Mouse (Mus musculus) gastrocnemius, adult 8-10 months (tissue): Measurements from ENCODE around the gene Ect2l. TPM values are rescaled to one million over a fixed set of nuclear protein-coding genes. Genes with fewer than 3 reads are reported as not detected.

Experiments
- DNase-seq, 2 experiments: peaks; one replicate each; pipeline ENCODE4 v3.0.0; 2022; ENCODE audit warnings: low spot score in 2 of 2
- total RNA-seq, 4 experiments: library from RNA; stranded (reverse); gene quantifications; 2 replicates each; pipeline ENCODE4 v1.2.4; 2022

Gene Ect2l
- total RNA-seq: under 1 TPM in 3 of 4 experiments, not detected in 1; 0.53 to 0.92 (median 0.62) TPM

- no peak for DNase-seq
Measured at GRCm38 (mm10) chr10:18210726-18211125, at the start of gene Ect2l. Gene Ect2l, minus strand, starts transcription at chr10:18210890.

DNA sequence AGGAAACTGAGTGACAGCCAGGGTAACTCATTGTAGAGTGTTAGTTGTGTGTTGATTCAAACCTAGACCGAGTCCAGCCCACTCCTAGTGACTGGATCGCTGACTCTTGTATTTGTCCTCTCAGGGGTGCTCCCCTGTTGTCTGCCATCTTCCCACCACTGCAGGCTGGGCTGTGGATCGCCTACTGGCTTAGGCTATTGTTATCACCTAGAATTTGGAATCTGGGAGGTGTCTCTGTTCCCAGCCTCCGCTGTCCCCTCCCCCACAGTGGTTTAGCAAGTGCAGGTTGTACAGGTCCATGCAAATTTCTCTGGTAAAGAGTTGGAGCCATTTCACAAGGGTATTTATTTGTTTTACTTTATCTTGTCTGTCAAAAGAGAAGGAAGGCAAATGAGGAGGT, 40.7 kb upstream of the Ect2l start:
- DNase-seq: no peak

DNA sequence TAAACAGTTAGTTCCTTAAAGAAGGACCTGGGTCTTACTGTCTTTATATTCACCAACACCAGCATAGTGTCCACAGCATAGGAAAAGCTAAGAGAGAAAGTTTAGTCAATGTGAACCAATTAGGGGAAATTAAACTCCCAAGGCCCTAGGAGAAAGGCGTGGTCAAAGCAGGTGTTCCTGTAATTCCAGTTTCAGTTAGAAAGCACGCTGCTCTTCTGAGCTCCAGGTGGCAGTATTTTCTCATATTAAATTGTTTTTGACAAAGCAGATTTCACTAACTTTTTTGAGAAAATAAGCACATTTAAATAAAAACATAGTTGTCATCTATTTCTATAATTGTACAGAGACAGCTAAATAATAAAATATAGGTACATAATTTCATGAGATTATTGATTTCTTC, 32.9 kb upstream of the Ect2l start:
- DNase-seq: no peak

- peak; percentile 6 to 12 for DNase-seq
Measured at GRCm38 (mm10) chr10:18237191-18237590, 26.5 kb upstream of the Ect2l start.

- no peak for DNase-seq
Measured at GRCm38 (mm10) chr10:18236328-18236927, 25.7 kb upstream of the Ect2l start.

- DNase-seq: peak in 1 of 2 experiments; percentile 5
Measured at GRCm38 (mm10) chr10:18235402-18235747, 24.7 kb upstream of the Ect2l start.

DNA sequence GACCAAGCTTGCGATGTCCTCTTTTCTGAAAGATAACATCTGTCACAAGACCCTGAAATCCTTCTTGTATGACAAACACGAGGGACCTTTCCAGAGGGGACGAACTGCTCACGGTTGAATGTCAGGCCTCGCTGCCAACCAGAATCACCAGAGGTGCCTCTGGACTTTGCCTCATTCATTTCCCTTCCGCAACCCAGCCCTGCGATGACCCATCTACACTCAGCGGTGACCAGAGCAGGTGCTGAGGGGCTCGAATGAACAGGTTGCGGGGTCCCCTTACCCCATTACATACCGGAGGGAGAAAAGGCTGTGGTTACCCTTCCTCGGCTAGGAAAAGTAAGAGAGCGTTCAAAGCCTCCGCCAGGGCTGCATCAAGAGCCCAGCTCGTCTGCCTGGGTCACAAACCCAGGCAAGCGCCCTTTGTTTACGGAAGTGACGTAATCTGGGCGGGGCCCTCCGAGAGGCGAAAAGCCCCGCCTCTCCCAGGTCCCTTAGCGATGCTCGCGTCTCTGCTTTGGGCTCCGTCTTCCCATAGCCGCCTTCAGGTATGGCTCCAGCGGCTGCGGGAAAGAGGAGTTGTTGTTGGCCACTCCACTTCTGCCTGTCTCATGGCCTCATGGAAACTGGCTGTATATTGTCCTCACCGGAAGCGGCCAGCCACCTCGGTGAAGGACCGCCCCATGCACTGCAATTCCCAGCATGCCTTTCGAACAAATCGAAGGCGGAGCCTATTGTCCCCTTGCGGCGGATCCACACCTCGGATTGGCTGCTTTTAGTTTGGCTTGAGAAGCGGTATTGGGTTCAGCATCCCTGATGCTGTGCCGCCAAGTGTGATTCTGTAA, 24.1 kb upstream of the Ect2l start, which contains the start of gene Ccdc28a:
TSS of gene Ccdc28a (minus strand) at position 439 of the 842 bp plus-strand sequence.
- DNase-seq: peak; percentile 89 to 90

DNA sequence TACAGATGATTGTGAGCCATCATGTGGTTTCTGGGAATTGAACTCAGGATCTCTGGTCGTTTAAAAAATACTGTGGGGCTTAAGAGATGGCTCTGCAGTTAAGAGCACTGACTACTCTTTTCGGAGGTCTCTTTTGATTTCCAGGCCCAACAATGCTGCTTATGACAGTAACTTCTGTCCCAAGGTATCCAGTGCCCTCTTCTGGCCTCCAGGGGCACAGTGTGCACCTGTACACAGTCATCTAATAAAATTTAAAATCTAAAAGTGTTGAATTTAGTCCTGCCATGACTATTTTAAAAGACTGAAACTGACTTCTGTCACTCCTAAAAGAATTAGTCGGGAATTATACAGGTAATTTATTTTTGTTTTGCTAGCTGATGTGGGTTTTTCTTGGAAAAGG, 23.2 kb upstream of the Ect2l start:
- no peak for DNase-seq

DNA sequence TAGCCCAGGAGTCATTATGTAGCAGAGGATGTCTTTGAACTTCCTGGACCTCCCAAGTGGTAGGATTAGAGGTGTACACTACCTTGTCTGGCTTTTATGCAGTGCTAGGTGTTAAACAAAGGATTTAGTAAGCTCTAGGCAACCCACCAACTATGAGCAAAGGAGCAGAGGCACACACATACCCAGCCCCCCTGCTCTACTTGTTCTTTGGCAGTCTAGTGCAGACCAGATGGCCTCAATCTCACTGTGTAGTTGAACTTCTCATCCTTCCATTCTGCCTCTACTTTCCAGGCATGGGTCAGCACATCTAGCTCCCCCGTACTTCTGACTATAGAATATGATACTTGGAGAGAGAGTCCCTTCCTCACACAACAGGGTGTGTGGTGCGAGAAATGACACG, 13.7 kb upstream of the Ect2l start:
- DNase-seq: no peak

DNA sequence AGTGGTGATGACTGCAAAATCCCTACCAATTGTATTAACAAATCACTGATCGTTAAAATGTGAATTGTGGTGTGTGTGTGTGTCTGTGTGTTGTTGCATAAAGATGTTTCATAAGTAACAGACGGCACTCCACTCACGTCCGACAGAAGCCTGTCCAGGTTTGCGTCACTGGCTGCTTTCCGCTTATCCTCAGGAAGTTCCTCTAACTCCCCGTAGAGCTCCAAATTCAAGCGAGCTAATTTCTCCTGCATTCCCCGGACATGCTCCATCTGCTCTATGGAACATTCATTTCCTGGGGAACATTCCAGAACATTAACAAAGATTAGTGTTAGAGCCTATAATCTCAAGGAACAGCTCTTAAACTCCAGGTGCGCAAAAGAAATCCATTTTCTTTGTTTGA, 8.7 kb upstream of the Ect2l start:
- no peak for DNase-seq

GRCm38 (mm10) chr10:18214124-18214523, 3.4 kb upstream of the Ect2l start:
- no peak for DNase-seq

GRCm38 (mm10) chr10:18213373-18213772, 2.7 kb upstream of the Ect2l start:
- no peak for DNase-seq

GRCm38 (mm10) chr10:18210119-18210518, 571 bp downstream of the Ect2l start:
- DNase-seq: no peak

DNA sequence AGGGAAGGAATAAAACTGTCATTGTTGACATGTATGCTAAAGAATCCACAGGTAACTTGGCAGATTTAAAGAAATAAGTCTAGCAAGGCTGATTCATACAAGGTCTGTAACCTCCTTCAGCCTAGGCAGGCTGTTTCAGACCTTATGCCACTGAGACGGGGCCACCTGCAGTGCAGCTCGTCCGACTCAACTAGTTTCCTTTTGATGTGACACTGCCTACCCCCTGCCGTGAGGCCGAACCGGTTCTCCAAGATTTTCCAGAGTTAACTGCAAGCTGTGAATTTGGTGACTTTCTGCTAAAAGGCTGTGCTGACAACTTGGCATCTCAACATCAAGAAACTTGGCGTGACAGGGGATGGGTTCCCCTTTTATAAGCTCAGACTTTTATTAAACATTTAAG, 6.6 kb downstream of the Ect2l start:
- no peak for DNase-seq

DNA sequence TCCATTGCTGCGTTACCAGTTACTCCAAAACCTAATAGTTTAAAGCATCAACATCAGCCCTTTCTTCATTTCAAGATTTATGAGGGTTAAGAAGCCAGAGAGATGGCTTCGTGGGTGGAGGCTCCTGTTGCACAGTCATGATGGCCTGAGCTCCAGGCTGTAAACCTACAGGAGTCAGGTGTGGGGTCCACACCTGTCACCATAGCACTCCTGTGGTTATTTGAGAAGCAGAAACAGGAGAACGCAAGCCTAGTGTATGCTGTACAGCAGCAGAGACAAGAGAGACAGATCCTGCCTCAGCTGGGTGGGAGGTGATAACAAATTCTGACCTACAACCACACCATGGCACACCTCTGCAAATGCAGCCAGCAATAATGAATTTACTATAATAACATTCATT, 8.3 kb downstream of the Ect2l start:
- no peak for DNase-seq

DNA sequence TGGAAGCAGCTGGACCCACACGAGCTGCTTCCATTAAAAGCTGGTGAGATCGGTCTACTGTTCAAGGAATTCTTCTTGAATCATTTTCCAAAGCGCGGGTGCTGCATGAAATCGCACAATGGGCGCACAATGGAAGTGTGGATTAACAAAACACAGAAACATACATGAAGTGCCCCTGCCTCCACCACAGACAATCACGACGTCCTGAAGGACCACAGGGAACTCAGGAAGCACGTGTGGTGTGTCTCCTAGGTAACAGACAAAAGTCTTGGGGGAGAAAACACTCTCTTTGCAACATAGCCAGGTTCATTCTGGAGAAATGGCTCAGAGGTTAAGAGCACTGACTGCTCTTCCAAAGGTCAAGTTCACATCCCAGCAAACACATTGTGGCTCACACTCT, 10.0 kb downstream of the Ect2l start:
- no peak for DNase-seq

- DNase-seq: no peak
Measured at GRCm38 (mm10) chr10:18199919-18200318, 10.8 kb downstream of the Ect2l start.

DNA sequence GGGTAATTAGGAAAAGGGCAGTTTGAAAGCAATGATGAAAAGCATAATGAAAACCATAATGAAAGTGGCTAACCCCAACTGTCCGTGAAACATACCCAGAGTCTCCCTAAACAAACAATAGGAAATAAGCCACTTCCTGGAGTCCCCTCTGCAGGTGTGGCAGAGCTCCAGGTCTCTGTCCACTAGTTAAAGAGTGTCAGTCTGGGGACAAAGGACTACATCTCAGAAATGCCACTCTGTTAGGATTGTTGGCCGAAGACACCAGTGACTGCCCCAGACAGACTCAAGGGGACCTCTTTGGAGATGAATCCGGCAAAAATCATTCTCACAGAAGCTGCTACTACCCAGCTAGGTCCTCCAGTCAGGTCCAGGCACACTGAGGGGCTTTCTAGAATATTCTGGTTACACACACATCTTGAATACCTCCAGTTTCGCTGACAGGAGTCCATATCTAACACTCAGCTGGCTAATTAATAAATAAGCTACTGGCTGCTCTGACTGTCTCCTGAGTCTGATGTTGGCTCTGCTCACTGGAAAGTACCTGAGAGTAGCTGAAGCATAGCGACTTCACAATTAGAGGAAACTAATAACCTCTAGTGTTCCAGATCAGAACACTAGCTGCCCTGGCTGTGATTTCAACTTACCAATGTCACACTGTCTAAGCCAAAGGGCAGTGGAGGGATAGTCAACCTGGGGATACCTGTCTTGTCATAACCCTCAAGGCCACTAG, 12.2 kb downstream of the Ect2l start:
- DNase-seq: no peak

DNA sequence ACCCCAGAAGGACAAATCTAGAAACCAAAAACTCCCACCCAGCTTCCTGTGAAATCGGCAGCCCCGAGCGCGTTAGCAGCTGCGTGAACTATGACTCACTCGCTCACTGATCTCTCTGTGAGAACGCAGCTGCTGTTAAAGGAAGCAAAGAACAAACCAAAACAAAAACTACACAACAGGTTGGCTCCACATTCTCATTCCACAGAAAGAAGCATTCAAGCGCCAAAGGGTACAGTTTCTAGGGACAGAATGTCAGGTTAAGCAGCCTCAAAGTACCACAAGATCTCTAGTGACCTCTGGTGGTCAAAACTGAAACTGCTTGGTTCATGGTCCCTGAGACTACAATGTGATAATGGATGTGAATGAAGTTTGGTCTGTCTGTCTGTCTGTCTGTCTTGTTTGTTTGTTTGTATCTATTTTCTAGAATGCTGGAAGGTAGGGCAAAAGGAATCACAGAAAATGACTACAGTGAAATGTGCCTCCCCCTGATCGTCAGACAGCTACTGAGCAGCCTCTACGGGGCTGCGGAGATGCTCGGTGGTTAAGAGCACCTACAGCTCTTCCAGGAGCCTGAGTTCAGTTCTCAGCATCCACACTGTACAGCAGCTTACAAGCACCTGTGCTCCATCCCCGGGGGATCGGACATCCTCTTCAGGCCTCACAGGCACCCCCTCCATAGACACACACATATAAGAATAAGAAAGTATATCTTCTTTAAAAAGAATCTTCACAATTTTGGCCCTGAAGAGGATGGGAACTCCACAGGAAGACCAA, 13.3 kb downstream of the Ect2l start:
- peak; percentile 35 to 51 for DNase-seq

GRCm38 (mm10) chr10:18194737-18195141, 16.0 kb downstream of the Ect2l start:
- DNase-seq: no peak

GRCm38 (mm10) chr10:18194156-18194555, 16.5 kb downstream of the Ect2l start:
- no peak for DNase-seq
